Mouse (Mus musculus): ENCODE measurements at regions not wholly inside any gene's neighbourhood (a gene's known extent, or its start where the extent isn't known, plus 50 kb on each side); places are given as distances from the start of the nearest gene placed in this dataset.
A peak's percentile ranks its signal among the peaks of the same experiment; 100 is the strongest.

GRCm38 (mm10) chr5:45025383-45025782, 225.9 kb upstream of the Ldb2 start:
- DNase-seq (ENCODE audit: low spot score) = no peak

GRCm38 (mm10) chr5:45007930-45008329, 208.4 kb upstream of the Ldb2 start:
- DNase-seq (ENCODE audit: low spot score) = no peak

GRCm38 (mm10) chr5:45000996-45001395, 201.5 kb upstream of the Ldb2 start:
- no peak for DNase-seq (ENCODE audit: low spot score)

- DNase-seq (ENCODE audit: low spot score) = no peak
Measured at GRCm38 (mm10) chr5:44999032-44999431, 199.6 kb upstream of the Ldb2 start.

- peak; percentile 1 for DNase-seq (ENCODE audit: low spot score)
Measured at GRCm38 (mm10) chr5:44975456-44976195, 176.1 kb upstream of the Ldb2 start.

GRCm38 (mm10) chr5:44943023-44943921, 143.8 kb upstream of the Ldb2 start:
- DNase-seq (ENCODE audit: low spot score) = no peak

- DNase-seq (ENCODE audit: low spot score) = no peak
Measured at GRCm38 (mm10) chr5:44942575-44942974, 143.1 kb upstream of the Ldb2 start.

- DNase-seq (ENCODE audit: low spot score) = no peak
Measured at GRCm38 (mm10) chr5:44925476-44925875, 126.0 kb upstream of the Ldb2 start.

- DNase-seq (ENCODE audit: low spot score) = no peak
Measured at GRCm38 (mm10) chr5:44922129-44922775, 122.8 kb upstream of the Ldb2 start.

GRCm38 (mm10) chr5:44917816-44918213, 118.3 kb upstream of the Ldb2 start:
- DNase-seq (ENCODE audit: low spot score) = no peak

- DNase-seq (ENCODE audit: low spot score) = no peak
Measured at GRCm38 (mm10) chr5:44917173-44917815, 117.8 kb upstream of the Ldb2 start.

- DNase-seq (ENCODE audit: low spot score) = no peak
Measured at GRCm38 (mm10) chr5:44902541-44902940, 103.1 kb upstream of the Ldb2 start.

GRCm38 (mm10) chr5:44886566-44887070, 87.1 kb upstream of the Ldb2 start:
- DNase-seq (ENCODE audit: low spot score) = no peak

GRCm38 (mm10) chr5:44876946-44877345, 77.5 kb upstream of the Ldb2 start:
- peak; percentile 48 for DNase-seq (ENCODE audit: low spot score)

GRCm38 (mm10) chr5:44872243-44872642, 72.8 kb upstream of the Ldb2 start:
- DNase-seq (ENCODE audit: low spot score) = no peak

GRCm38 (mm10) chr5:44863887-44864286, 64.4 kb upstream of the Ldb2 start:
- DNase-seq (ENCODE audit: low spot score) = no peak

- DNase-seq (ENCODE audit: low spot score) = no peak
Measured at GRCm38 (mm10) chr5:44863349-44863748, 63.9 kb upstream of the Ldb2 start.

- DNase-seq (ENCODE audit: low spot score) = no peak
Measured at GRCm38 (mm10) chr5:44854189-44854588, 54.7 kb upstream of the Ldb2 start.

All from layer of hippocampus, adult 9-10 months (tissue).